Mouse (Mus musculus): ENCODE data around the gene Kif22.
A peak's percentile ranks its signal among the peaks of the same experiment; 100 is the strongest.

Gene Kif22

DNA sequence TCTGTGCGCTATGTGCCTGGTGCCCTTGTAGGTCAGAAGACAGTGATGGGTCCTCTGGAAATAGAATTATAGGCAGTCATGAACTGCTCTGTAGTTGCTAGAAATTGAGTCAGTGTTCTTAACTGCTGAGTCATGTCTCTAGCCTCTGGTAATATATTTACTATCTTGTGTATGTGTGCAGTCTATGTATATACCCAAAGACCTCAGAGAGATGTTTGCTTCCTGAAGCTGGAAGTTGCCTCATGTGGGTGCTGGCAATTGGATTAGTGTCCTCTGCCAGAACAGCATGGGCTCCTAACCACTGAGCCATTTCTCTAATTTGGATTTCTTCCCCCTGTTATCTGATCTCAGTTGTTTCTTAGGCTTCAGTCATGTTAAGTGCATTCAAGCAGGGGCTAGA is 12.1 kb downstream of the Kif22 start:
- no peak for DNase-seq

DNA sequence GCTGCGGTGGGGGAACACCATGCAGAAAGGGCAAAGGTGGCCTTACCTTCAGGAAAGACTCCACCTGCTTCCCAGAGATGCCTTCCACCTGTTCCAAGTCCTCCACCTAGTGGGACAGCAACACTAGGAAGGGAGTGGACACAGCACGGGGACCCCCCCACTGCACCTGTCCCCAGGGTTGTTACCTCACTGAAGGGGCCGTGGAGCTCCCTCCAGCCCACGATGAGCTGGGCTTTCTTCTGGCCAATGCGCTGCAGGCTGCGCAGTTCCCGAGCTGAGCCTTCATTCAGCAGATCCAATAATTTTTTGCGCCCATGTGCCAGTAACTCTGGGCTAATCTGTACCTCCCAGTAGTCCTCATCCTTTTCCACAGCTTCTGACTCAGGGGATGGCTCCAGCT is 14.4 kb downstream of the Kif22 start:
- no peak for DNase-seq

DNA sequence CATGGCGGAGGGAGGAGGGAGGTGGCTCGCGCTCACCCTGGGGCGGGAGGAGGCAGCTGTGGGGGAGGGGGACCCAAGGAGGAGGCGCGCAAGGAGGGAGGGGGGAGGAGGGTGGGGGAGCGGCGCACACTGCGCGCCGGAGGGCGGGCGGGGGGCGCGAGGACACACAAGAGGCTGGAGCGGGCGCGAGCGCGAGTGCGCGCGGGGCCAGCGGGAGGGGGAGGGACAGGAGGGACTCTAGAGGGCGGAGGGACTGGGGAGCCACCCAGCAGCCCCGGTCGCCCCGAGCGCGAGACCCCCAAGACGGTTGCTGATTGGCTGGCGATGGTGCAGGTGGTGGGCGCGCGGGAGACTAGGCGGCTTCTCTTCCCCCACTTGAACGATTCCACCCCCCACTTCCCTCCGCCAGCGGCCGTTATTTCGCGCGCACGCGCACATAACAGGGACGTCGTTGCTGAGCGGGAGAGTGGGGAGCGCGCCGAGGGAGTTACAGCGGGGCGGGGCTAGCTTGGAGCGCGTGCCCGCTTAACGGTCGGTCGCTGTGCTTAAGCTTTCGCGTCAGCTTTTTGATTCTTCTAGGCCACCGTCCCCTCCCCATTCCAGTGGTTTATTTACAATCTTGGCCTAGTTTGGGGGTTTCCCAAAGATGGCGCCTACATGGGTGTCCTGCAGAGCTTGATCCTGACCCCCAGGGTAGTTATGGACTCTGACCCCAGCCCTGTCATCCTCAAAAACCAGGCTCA is 15.1 kb downstream of the Kif22 start, which contains the start of gene Maz:
Gene Maz (minus strand): TSS at position 54 of the 743 bp plus-strand sequence.
- DNase-seq: peak; percentile 100

DNA sequence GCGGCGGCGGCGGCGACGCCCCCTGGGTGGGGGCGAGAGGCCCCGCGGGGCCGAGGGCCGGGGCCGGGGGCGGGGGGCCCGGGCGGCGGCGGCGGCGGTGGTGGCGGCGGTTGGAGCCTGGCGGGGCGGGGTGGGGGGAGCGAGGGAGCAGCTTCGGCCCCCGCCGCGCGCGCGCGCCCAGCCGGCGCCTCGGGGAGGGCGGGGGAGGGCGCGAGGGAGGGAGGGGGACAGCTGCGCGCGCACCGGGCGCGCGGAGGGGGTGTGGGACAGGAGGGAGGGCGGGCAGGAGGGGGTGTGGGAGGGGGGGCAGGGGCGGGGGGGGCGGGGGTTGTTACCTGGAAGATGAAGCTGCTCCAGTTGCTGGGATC is 15.7 kb downstream of the Kif22 start:
- no peak for DNase-seq

DNA sequence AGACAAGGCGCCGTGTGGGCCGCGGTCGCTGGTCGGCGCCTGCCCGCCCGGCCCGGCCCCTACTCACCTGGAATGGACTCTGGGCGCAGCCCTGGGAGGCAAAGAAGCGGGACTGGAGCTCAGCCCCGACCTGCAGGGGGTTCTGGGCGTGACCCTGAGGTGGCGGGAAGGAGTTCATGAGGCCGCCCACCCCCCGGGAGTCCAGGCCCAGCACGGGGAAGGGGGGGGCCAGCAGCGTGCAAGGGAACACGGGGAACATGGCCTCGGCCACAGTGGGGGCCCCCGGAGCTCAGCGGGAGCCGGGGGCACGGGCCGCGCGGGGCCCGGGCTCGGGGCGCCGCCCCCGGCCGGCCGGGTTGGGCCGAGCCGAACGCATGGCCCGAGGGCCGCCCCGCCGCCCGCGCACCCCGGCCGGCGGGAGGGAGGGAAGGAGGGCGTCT is 16.1 kb downstream of the Kif22 start:
- DNase-seq: peak; percentile 85

DNA sequence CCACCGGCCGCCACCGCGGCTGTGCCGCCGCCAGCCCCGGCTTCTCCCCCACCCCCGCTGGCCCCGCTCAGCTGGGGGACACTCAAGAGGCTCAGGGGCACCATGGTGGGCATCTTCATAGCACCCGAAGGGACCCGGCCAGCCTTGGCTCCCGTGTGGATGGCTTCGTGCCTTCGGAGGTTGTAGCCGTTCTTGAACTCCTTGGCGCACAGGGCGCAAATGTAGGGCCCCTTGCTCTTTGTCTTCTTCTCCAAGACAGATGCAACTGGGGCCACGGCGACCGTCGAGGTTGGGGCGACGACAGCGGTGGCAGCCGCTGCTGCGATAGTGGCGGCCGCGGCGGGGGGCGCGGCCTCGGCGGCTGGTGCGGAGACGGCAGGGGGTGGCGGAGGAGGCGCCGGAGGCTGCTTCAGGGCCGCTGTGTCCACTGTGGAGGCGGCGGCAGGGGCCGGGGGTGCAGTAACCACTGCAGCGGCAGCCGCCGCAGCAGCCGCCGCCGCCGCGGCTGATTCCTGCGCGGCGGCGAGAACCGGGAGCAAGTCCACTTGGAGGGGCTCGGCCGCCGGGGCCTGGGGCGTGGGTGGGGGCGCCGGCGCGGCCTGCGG is 16.6 kb downstream of the Kif22 start:
- DNase-seq: peak; percentile 54

DNA sequence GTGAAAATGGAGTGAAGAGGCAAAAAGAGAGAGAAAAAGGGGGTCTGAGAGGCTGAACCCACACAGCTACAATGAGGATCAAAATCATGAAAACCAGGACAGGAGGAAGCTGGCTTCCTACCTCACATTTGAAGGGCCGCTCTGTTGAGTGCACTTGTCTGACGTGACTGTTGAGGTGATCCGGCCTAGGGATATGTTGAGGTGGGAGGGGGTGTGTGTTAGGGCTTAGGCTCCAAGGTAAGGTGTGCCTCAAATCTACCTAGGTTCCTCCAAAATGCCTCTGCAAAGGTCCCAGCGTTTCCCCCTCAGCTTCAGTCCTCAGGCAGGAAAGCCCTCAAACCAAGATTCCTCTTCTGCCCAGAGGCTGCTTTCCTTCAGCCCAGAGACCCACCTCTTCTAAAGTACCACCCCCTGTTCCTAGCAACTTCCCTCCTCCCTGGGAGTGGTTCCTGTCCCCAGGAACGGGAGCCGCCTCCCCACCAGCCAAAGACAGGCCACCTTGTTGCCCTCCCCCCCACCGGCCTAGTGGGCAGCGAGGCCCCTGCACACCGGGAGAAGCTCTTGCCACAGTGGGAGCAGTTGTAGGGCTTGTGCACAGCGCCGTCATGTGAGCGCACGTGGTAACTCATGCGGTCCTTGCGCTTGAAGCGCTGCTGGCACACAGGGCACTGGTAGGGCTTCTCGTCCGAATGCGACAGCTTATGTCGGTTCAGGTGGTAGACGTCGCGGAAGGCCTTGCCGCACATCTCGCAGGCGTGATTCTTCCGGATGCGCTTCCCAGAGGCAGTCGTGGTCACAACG is 17.3 kb downstream of the Kif22 start:
- DNase-seq: peak; percentile 89

DNA sequence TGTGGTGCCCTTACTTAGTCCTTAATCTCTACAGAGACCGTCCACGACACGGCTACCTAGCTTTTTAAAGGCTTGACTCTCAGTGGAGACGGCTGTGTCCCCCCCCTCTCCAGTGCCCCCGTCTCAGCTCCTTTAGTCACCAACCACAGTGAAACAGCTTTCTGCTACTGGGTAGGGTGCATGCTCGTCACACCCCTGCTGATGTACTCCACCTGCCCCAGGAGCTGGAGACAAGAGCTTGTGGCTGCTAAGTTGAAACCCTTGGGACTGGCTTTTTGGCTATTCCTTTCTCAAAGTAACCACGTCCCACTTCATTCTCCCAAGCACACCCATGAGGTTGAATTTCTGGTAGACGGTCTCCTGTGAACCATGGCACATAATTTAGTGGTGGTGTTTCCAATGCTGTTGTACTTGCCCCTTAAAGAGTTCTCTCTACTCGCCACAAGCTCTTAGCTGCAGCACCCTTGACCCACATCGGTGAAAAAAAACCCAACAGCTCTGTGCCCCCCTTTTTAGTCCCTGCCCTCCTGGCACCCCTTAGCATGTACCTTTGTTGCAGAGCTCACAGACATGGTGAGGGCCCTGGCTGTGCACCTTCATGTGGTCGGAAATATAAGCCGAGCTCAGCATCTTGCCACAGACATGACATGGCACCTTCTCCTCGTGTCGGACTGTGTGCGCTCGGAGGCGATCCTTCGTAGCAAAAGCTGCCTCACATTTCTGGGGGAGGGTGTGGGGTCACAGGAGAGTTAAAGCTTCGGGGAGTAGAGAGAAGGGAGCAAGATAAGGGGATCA is 18.2 kb downstream of the Kif22 start:
- DNase-seq: no peak

DNA sequence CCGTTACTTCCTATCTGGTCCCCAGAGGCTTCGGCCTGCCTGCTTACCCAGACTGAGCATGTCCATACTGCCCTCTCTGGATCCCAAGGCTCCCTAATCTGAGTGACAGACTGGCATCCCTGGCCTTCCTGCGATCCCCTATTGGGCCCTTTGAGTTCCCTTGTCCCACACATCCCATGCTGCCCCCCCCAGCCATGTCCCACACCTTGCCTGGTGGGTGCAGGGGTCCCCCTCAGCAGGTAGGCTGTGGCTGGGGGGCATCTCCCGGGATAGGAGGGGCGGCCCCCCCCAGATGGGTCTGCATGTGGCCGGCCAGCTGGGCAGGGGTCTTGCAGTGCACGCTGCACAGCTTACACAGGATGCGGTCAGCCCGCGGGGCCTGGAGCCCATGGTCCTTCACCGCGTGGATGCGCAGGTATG is 19.0 kb downstream of the Kif22 start:
- DNase-seq: no peak

DNA sequence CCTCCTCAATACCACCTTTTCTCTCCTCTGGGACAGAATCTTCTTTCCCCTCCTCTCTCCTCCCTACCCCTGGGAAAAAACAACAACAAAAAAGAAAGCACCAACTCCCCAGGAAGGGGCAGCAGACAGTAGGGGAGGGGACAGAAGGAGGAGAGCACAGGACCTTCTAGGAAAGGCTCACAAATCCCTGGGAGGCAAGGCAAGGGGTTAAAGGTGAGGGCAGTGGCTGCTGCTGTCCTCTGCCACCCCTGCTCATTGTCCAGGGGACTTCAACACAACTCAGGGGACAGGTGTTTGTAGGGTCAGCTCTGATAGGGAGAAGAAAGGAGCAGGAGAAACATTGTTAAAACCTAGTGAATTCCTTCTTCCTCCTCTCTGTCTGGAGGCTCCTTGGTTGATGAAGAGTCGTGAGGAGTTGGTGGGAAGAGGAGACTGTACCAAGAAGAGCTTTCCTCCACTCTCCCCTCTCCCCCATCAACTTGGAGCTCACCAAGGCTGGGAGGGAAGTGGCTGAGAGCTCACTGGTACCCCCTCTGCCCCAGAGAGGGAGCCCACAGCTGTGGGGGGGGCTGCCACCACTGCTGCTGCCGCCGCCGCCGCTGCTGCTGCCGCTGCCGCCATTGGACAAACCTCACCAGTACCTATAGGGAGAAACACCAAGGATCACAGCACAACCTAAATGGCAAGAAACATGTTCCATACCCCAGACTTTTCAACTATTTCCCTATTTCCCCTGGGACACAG is 19.6 kb downstream of the Kif22 start:
- no peak for DNase-seq

DNA sequence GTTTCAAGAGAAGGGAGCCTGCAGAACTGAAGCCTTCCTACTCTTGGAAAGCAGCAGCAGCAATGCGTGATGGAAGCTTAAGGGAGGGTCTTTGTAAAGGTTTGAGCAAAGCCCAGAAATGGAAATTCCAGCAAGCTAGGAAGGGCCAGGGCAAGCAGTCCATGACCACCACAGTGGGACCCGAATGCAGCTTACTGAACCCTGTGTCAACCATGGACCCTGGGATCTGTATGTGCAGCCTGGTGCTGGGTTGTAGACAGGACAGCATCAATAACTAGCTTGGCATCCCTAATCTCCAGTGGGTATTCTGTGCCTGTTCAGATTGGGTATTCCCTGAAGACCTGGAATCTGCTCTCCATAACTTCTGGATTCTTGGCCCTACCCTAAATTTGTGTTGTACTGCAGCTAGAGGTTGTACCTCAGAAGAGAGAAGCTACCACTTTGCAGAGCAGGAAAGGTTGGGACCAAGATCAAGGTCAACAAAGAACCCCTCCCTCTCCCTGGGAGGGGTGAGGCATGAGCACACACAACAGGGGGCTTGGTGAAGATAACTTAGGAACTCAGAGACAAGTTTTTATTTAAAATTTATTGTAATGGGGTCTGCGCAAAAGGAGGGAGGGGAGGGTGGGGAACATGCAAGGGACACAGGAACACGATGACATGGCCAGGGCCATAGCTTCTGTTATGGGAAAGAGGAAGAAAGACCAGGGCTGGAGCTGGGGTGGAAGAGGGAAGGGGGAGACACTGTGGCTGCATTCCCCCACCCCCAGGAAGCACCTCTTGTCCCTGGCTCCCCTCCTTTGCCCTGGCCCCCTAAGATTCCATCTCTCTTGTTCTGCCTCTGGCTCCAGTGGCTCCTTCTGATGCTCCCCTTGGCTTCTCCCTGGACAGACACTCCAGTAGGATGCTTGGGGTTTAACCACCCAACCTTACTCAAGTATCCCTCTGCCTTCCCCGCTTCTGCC is 20.4 kb downstream of the Kif22 start:
- DNase-seq: no peak

DNA sequence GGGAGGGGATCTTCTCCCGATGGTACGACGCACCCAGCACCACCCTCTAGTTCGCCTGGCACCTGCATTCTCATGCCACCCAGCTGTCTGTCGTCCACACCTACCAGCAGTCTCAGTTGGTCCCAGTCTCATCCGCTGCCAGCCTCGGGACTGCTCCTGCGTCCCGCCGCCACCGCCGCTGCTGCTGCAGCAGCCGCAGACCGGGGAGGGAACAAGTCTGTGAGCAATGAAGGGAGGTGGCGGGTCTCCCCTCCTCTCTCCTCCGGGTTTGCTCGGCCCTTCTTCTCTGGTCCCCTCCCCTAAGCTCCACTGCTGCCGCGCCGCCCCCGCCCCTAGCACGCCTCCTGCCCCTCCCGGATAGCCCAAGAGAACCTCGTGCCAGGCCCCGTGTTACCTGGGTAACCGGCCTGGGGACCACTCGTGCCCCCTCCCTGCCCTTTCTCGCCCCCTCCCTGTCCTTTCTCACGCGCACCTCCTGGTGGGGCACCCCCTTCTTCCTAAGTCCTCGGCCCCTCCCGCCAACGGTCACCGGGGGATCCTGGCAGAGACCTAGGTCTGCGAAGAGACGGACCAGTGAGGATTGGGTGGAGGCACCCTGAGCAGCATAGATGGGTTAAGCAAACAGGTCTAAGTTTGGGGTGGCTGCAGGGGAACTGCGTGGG is 21.2 kb downstream of the Kif22 start, which contains the start of the genes Gm42742 and Prrt2:
Gene Gm42742 (minus strand): TSS at position 197 of the 662 bp plus-strand sequence.
Gene Prrt2 (minus strand): TSS at position 311 of the 662 bp plus-strand sequence.
- peak; percentile 31 for DNase-seq

DNA sequence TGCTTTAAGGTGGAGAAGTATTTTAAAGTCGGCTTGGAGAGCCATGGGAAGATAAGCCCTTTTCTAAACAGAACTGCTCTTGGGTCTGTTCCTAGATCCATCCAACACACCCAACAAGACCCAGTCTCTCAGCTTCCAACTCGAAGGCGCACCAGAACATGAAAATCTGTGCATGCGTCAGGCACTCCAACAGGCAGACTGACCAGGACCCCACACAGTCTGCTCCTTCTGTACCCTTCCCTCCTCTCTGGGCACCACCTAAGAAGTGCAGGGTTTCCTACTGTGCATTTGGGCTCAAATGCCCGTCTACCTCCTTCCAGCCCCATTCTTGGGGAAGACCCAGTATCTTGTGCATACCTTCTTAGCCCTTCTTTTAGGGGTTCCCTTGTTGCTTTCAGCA is 21.8 kb downstream of the Kif22 start:
- no peak for DNase-seq

DNA sequence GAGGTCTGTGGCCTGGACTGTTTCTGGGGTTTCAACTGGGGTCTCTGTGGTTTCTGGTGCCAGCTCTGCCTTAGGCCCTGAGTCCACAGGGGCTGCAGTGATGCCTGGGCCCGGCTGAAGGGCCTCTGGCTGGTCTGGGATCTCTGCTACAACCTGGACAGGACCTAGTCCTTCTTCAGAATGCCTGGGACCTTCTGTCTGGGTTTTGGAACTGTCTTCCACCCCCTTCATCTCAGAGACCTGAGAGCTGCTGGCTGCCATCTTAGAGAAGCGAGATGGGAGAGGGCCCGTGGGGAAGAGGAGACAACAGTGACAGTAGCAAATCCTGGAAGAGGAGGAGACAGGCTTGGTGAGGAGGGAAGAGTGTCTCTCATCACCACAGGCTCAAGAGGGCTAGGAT is 22.2 kb downstream of the Kif22 start:
- no peak for DNase-seq

DNA sequence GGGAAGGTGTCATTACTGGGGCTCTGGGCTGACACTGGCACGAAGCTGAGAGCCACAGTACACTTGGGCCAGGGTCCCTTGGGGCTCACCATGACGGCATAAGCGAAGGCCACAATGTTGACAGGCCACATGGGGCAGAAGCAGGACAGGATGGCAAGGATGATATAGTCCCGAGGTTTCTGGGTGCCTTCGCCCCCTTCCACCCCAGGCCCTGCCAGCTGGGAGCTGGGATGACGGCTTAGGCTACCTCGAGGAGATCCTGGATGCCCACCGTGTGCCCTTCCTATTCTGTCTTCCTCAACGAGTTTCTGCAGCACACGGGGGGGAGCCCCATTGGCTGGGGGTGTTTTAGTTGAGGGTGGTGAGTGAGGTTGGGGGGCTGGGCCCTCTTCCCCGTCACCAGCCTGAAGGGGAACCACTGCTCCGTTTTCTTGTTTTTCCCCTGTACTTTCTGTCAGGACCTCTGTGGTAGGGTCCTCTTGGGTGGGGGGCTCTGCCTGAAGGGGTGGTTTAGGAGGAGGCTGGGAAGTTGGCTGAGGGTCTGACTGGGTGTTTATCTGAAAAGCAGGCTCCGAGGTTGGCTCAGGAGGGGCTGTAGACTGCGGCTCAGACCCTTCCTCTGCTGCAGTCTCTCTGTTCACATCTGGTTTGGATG is 22.8 kb downstream of the Kif22 start:
- no peak for DNase-seq

DNA sequence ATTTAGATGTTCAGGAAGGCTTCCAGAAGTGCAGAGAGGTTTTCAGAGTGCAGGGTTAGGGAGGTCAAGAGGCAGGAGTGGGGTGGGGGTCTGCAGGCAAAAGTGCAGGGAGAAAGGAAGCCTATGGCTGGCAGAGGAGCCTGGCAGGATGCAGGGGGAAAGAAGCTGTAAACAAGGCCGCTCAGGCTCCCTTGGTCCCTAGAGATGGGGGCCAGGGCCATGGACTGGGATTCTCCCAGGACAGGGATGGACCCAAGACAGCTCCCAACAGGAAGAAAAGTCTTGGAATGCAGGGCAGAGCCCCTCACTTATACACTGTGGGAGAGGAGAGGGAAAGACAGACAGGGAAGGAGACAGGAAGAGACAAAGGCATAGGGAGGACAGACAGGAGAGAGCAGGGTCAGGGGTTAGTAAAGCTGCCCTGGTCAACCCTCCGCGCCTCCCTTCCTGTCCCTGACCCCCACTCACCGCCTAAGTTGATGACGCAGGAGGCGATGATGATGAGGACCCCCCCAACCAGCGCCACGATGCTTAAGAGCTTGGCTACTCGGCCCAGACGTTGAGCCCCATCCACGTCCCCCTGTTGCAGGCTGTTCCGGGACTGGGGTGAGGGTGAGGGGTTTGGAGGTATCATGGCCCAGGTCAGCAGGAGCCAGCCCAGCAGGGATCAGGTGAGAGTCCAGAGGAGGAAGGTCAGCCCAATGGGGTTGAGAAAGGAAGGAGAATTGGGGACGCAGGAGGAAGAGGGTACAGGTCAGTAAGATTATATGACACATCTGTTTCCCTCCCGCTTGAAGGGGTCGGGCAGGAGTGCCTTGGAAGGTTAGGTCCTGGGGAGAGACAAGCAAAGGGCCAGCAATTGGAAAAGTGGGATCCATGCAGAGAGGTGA is 23.6 kb downstream of the Kif22 start:
- no peak for DNase-seq

DNA sequence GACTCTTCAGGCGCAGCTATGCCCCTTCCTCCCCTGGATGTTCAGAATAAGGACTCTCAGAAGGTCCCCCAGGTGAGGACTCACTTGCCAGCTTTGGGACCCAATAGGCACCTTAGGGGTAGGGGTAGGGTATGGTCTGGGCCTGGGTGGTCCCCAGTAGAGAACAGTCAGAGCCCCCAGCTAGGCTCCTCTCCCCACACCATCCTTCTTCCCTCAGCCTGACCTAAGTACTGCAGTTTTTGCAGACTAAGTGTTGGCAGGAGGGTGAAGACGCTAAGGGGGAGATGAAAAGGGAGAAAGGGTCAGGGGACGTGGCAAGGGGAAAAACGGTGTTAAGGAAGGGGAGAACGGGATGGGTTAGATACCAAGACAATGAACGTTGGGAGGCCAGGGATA is 24.3 kb downstream of the Kif22 start:
- no peak for DNase-seq

All from kidney, adult 9 months (tissue).